Mouse (Mus musculus): ENCODE measurements around the gene Irf2bp1.

Irf2bp1 gene

GRCm38 (mm10) chr7:19001066-19001806 lies 2.6 kb upstream of the Irf2bp1 start:
- peak; percentile 82 to 89 for DNase-seq

GRCm38 (mm10) chr7:19001807-19002085 lies 2.1 kb upstream of the Irf2bp1 start:
- no peak for DNase-seq

GRCm38 (mm10) chr7:19002115-19002514 lies 1.7 kb upstream of the Irf2bp1 start:
- no peak for DNase-seq

- peak; percentile 73 to 82 for DNase-seq
Observed at GRCm38 (mm10) chr7:19002848-19003498, 871 bp upstream of the Irf2bp1 start.

- peak in 1 of 2 experiments; percentile 50 for DNase-seq
Observed at GRCm38 (mm10) chr7:19004631-19005079, 811 bp downstream of the Irf2bp1 start.

GRCm38 (mm10) chr7:19005417-19006121 lies 1.7 kb downstream of the Irf2bp1 start:
- DNase-seq: no peak

- DNase-seq: peak; percentile 87 to 91
Observed at GRCm38 (mm10) chr7:19006476-19006875, 2.6 kb downstream of the Irf2bp1 start.

- DNase-seq: no peak
Observed at GRCm38 (mm10) chr7:19007026-19007977, 3.5 kb downstream of the Irf2bp1 start.

- DNase-seq: no peak
Observed at GRCm38 (mm10) chr7:19010581-19010980, 6.7 kb downstream of the Irf2bp1 start.

GRCm38 (mm10) chr7:19012025-19012621 lies 8.3 kb downstream of the Irf2bp1 start:
- peak; percentile 61 to 76 for DNase-seq

- no peak for DNase-seq
Observed at GRCm38 (mm10) chr7:19012882-19013281, 9.0 kb downstream of the Irf2bp1 start.

- DNase-seq: no peak
Observed at GRCm38 (mm10) chr7:19014452-19014851, 10.6 kb downstream of the Irf2bp1 start.

- no peak for DNase-seq
Observed at GRCm38 (mm10) chr7:19016042-19016441, 12.2 kb downstream of the Irf2bp1 start.

- peak in 1 of 2 experiments; percentile 3 for DNase-seq
Observed at GRCm38 (mm10) chr7:19017909-19018308, 14.1 kb downstream of the Irf2bp1 start.

- DNase-seq: no peak
Observed at GRCm38 (mm10) chr7:19021048-19021447, 17.2 kb downstream of the Irf2bp1 start.

GRCm38 (mm10) chr7:19022189-19022958 lies 18.5 kb downstream of the Irf2bp1 start:
- no peak for DNase-seq

GRCm38 (mm10) chr7:19023357-19023814 lies 19.5 kb downstream of the Irf2bp1 start, which contains the start of gene Foxa3:
Gene Foxa3, minus strand, starts transcription at chr7:19023538.
- DNase-seq: peak; percentile 59 to 69

- peak; percentile 97 to 98 for DNase-seq
Observed at GRCm38 (mm10) chr7:19024096-19024506, 20.3 kb downstream of the Irf2bp1 start, which contains the start of gene Sympk. Gene Sympk, plus strand, starts transcription at chr7:19024377.

- peak in 1 of 2 experiments; percentile 49 for DNase-seq
Observed at GRCm38 (mm10) chr7:19024581-19025255, 20.9 kb downstream of the Irf2bp1 start.

- no peak for DNase-seq
Observed at GRCm38 (mm10) chr7:19028067-19028466, 24.2 kb downstream of the Irf2bp1 start.
